Mouse (Mus musculus): ENCODE results near the gene Gm28551.

Gene Gm28551

DNA sequence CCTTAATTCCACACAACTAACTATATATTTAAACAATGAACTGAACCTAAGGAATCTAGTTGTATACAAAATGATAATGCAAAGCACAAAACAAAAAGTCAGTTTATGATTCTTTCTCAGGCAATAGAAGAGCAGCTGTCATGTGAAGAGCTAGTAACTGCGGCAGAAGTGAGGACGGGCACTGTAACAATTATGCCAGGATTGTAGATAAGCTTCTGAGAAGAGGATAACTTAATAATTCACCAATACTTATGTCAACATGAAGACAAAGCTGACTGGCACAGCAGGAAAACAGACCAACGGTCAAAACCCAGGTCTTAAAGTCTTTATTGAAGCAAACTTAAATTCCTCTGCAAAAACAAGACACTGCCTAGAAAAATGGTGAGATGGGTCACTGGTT is 61.3 kb downstream of the Gm28551 start:
- no peak for DNase-seq (ENCODE audit: low read depth, low spot score)
